In genomic region chr16:46616606-46617005, GRCm38 (mm10) we compare ENCODE assay signal across 28 mouse cellular contexts.
DNase-seq lines count a peak whose midpoint lies in the region; ATAC-seq and TF ChIP-seq lines count a peak whose summit lies in the region.
"Had no signal": no experiment of that assay in that cellular context is flagged by ENCODE, and none has a peak within 500 bp of the region (broad histone marks: within the 10 kb centered on the region; RNA-seq: fewer than 3 reads in every experiment).

No protein-coding gene starts in this region.

- H3K4me3 ChIP-seq in forebrain, embryonic 11.5 days (ENCODE audit: low read depth, low read length): no peak overlapping the region
- H3K4me3 ChIP-seq in forebrain, embryonic 14.5 days (ENCODE audit: low read depth, low read length): no peak overlapping the region
- H3K4me3 ChIP-seq in hindbrain, embryonic 11.5 days (ENCODE audit: low read depth, low read length): no peak overlapping the region
- H3K4me3 ChIP-seq in hindbrain, embryonic 13.5 days: no peak overlapping the region
- H3K4me3 ChIP-seq: embryonic facial prominence, embryonic 13.5 days; embryonic facial prominence, embryonic 15.5 days; erythroblast, embryonic 14.5 days; forebrain, embryonic 10.5 days; forebrain, embryonic 15.5 days had no signal

- intact Hi-C loops in left cerebral cortex, postnatal 36 days (cut with DNase I): no loop called here

- no peaks in the 10 kb centered on the region for H3K4me1 ChIP-seq in forebrain, embryonic 11.5 days (replicated peaks; ENCODE audit: control insufficient read depth, insufficient read depth, low read length)
- no peaks in the 10 kb centered on the region for H3K4me1 ChIP-seq in forebrain, embryonic 14.5 days (ENCODE audit: control insufficient read depth, insufficient read depth, low read length)
- no peaks in the 10 kb centered on the region for H3K4me1 ChIP-seq in hindbrain, embryonic 11.5 days (replicated peaks; ENCODE audit: control insufficient read depth, insufficient read depth, low read length)
- no peaks in the 10 kb centered on the region for H3K4me1 ChIP-seq in hindbrain, embryonic 13.5 days (replicated peaks)
- H3K4me1 ChIP-seq: embryonic facial prominence, embryonic 13.5 days; embryonic facial prominence, embryonic 15.5 days; forebrain, embryonic 15.5 days had no signal

- no peaks in the 10 kb centered on the region for H3K9me3 ChIP-seq in forebrain, embryonic 11.5 days (ENCODE audit: control insufficient read depth, low read length)
- H3K9me3 ChIP-seq in forebrain, embryonic 14.5 days (replicated peaks; ENCODE audit: control insufficient read depth, low read length): no peaks in the 10 kb centered on the region
- no peaks in the 10 kb centered on the region for H3K9me3 ChIP-seq in hindbrain, embryonic 11.5 days (ENCODE audit: control insufficient read depth, low read length)
- H3K9me3 ChIP-seq in hindbrain, embryonic 13.5 days: no peaks in the 10 kb centered on the region
- H3K9me3 ChIP-seq: embryonic facial prominence, embryonic 13.5 days; embryonic facial prominence, embryonic 15.5 days; forebrain, embryonic 10.5 days; forebrain, embryonic 15.5 days had no signal

- DNase-seq in forebrain, embryonic 11.5 days (ENCODE audit: low spot score): no peak
- no peak for DNase-seq in forebrain, embryonic 14.5 days (ENCODE audit: low spot score)
- no peak for DNase-seq in hindbrain, embryonic 11.5 days (ENCODE audit: low spot score)
- peak; percentile 19 for DNase-seq in brain, embryonic 14.5 days (ENCODE audit: low read depth)
- DNase-seq in retina, postnatal 1 day: peak; percentile 87
- no peak for DNase-seq in left cerebral cortex, postnatal 36 days (ENCODE audit: low spot score in 2 of 2)
- DNase-seq: adrenal gland, adult 8-10 months; adrenal gland, postnatal 14 days; adrenal gland, postnatal 36 days; B cell, adult 2 months; cerebellum, adult 11 months; cerebellum, adult 18-20 months; cerebellum, adult 8-10 months; cerebellum, adult 9-11 months; cerebellum, postnatal 14 days; cerebellum, postnatal 36 days; embryo, embryonic 11 days had no signal

- no peak for TF ChIP-seq CTCF in brain, embryonic 14.5 days (IDR thresholded peaks at IDR 0.05; ENCODE audit: borderline replicate concordance, extremely low read depth, insufficient read depth, insufficient read length)

- TF ChIP-seq POLR2A in brain, embryonic 14.5 days (IDR thresholded peaks at IDR 0.05; ENCODE audit: borderline replicate concordance, extremely low read depth, insufficient read depth, insufficient read length, poor library complexity, severe bottlenecking): no peak

- no peaks in the 10 kb centered on the region for H3K27me3 ChIP-seq in forebrain, embryonic 11.5 days (ENCODE audit: control insufficient read depth, insufficient read depth, low read length)
- no peaks in the 10 kb centered on the region for H3K27me3 ChIP-seq in forebrain, embryonic 14.5 days (replicated peaks; ENCODE audit: control insufficient read depth, insufficient read depth, low read length)
- no peaks in the 10 kb centered on the region for H3K27me3 ChIP-seq in hindbrain, embryonic 11.5 days (ENCODE audit: control insufficient read depth, insufficient read depth, low read length)
- no peaks in the 10 kb centered on the region for H3K27me3 ChIP-seq in hindbrain, embryonic 13.5 days
- H3K27me3 ChIP-seq: CH12.LX; embryonic facial prominence, embryonic 13.5 days; embryonic facial prominence, embryonic 15.5 days; forebrain, embryonic 15.5 days had no signal

- no peak overlapping the region for H3K9ac ChIP-seq in forebrain, embryonic 11.5 days (ENCODE audit: low read length)
- no peak overlapping the region for H3K9ac ChIP-seq in forebrain, embryonic 14.5 days (ENCODE audit: low read length)
- H3K9ac ChIP-seq in hindbrain, embryonic 11.5 days (ENCODE audit: low read depth, low read length): no peak overlapping the region
- no peak overlapping the region for H3K9ac ChIP-seq in hindbrain, embryonic 13.5 days
- H3K9ac ChIP-seq: embryonic facial prominence, embryonic 13.5 days; embryonic facial prominence, embryonic 15.5 days; forebrain, embryonic 15.5 days had no signal

- H3K4me2 ChIP-seq in forebrain, embryonic 11.5 days (ENCODE audit: low read depth, low read length, severe bottlenecking): no peak overlapping the region
- H3K4me2 ChIP-seq in forebrain, embryonic 14.5 days (ENCODE audit: low read length): no peak overlapping the region
- H3K4me2 ChIP-seq in hindbrain, embryonic 11.5 days (replicated peaks; ENCODE audit: low read depth, low read length): no peak overlapping the region
- no peak overlapping the region for H3K4me2 ChIP-seq in hindbrain, embryonic 13.5 days
- H3K4me2 ChIP-seq: embryonic facial prominence, embryonic 13.5 days; embryonic facial prominence, embryonic 15.5 days; forebrain, embryonic 15.5 days had no signal

- ATAC-seq in forebrain, embryonic 11.5 days (replicated peaks; ENCODE audit: low FRiP score): 0 out of 2 replicates have a peak, but pooled peaks have one; percentile 45
- ATAC-seq in forebrain, embryonic 14.5 days: no peak
- 0 out of 2 replicates have a peak, but pooled peaks have one; percentile 66 for ATAC-seq in hindbrain, embryonic 11.5 days (ENCODE audit: low FRiP score)
- no peak for ATAC-seq in hindbrain, embryonic 13.5 days (ENCODE audit: low FRiP score)
- ATAC-seq: activated CD4-positive, CD25-positive, alpha-beta regulatory T cell, adult 4 months; CD4-positive, CD25-positive, alpha-beta regulatory T cell, adult 4 months; forebrain, embryonic 15.5 days; Patski had no signal

- no peaks in the 10 kb centered on the region for H3K36me3 ChIP-seq in forebrain, embryonic 11.5 days (ENCODE audit: control insufficient read depth, insufficient read depth, low read length)
- no peaks in the 10 kb centered on the region for H3K36me3 ChIP-seq in forebrain, embryonic 14.5 days (ENCODE audit: control insufficient read depth, insufficient read depth, low read length)
- H3K36me3 ChIP-seq in hindbrain, embryonic 11.5 days (ENCODE audit: control insufficient read depth, insufficient read depth, low read length): no peaks in the 10 kb centered on the region
- H3K36me3 ChIP-seq in hindbrain, embryonic 13.5 days: no peaks in the 10 kb centered on the region
- H3K36me3 ChIP-seq: embryonic facial prominence, embryonic 13.5 days; embryonic facial prominence, embryonic 15.5 days; forebrain, embryonic 10.5 days; forebrain, embryonic 15.5 days; G1E had no signal

- no peak overlapping the region for H3K27ac ChIP-seq in forebrain, embryonic 11.5 days (ENCODE audit: low read depth, low read length)
- H3K27ac ChIP-seq in forebrain, embryonic 14.5 days (ENCODE audit: low read depth, low read length): no peak overlapping the region
- H3K27ac ChIP-seq in hindbrain, embryonic 11.5 days (ENCODE audit: low read depth, low read length): no peak overlapping the region
- H3K27ac ChIP-seq in hindbrain, embryonic 13.5 days: no peak overlapping the region
- H3K27ac ChIP-seq: embryonic facial prominence, embryonic 13.5 days; embryonic facial prominence, embryonic 15.5 days; forebrain, embryonic 10.5 days; forebrain, embryonic 15.5 days had no signal

Comparison
In these comparisons a context has a peak if more than half of its experiments do, and no peak if none do; other contexts are left out.
1. ATAC-seq: peak in forebrain, embryonic 11.5 days (single experiment) and hindbrain, embryonic 11.5 days (single experiment); none in forebrain, embryonic 14.5 days (single experiment) and hindbrain, embryonic 13.5 days (single experiment).
2. DNase-seq: peak in brain, embryonic 14.5 days (single experiment) and retina, postnatal 1 day (single experiment); none in forebrain, embryonic 11.5 days (single experiment), forebrain, embryonic 14.5 days (single experiment), hindbrain, embryonic 11.5 days (single experiment) and left cerebral cortex, postnatal 36 days (0 of 2).